Mouse (Mus musculus): ENCODE results near the gene Rad51d. TPM values are rescaled to one million over a fixed set of nuclear protein-coding genes. Genes with fewer than 3 reads are reported as not detected.
A peak's percentile ranks its signal among the peaks of the same experiment; 100 is the strongest.

The Rad51d gene
- polyA plus RNA-seq, 1 experiment, result 12.9 TPM

- DNase-seq (ENCODE audit: extremely low spot score in 1 of 2, low spot score in 1 of 2), result no peak
These were observed 9.3 kb upstream of the Rad51d start for GRCm38 (mm10) chr11:82899720-82900119.

GRCm38 (mm10) chr11:82897478-82897877 is 7.1 kb upstream of the Rad51d start:
- no peak for DNase-seq (ENCODE audit: extremely low spot score in 1 of 2, low spot score in 1 of 2)

- DNase-seq (ENCODE audit: extremely low spot score in 1 of 2, low spot score in 1 of 2), result no peak
These were observed 1.5 kb upstream of the Rad51d start, which contains the start of gene Fndc8 for GRCm38 (mm10) chr11:82891936-82892335. Gene Fndc8, plus strand, starts transcription at chr11:82892124.

GRCm38 (mm10) chr11:82889524-82890341 is 681 bp downstream of the Rad51d start:
- DNase-seq (ENCODE audit: extremely low spot score in 1 of 2, low spot score in 1 of 2), result peak in 1 of 2 experiments; percentile 16

- DNase-seq (ENCODE audit: extremely low spot score in 1 of 2, low spot score in 1 of 2), result no peak
These were observed 1.9 kb downstream of the Rad51d start for GRCm38 (mm10) chr11:82888491-82888946.

GRCm38 (mm10) chr11:82886559-82886958 is 3.9 kb downstream of the Rad51d start:
- DNase-seq (ENCODE audit: extremely low spot score in 1 of 2, low spot score in 1 of 2), result no peak

- no peak for DNase-seq (ENCODE audit: extremely low spot score in 1 of 2, low spot score in 1 of 2)
These were observed 7.2 kb downstream of the Rad51d start for GRCm38 (mm10) chr11:82883180-82883579.

- no peak for DNase-seq (ENCODE audit: extremely low spot score in 1 of 2, low spot score in 1 of 2)
These were observed 12.6 kb downstream of the Rad51d start for GRCm38 (mm10) chr11:82877726-82878344.

- DNase-seq (ENCODE audit: extremely low spot score in 1 of 2, low spot score in 1 of 2), result no peak
These were observed 14.8 kb downstream of the Rad51d start for GRCm38 (mm10) chr11:82875631-82876030.

GRCm38 (mm10) chr11:82874924-82875323 is 15.5 kb downstream of the Rad51d start:
- DNase-seq (ENCODE audit: extremely low spot score in 1 of 2, low spot score in 1 of 2), result no peak

- peak; percentile 62 to 97 for DNase-seq (ENCODE audit: extremely low spot score in 1 of 2, low spot score in 1 of 2)
These were observed 19.4 kb downstream of the Rad51d start, which contains the start of gene Rffl for GRCm38 (mm10) chr11:82871031-82871446. Gene Rffl, minus strand, starts transcription at chr11:82871210.

GRCm38 (mm10) chr11:82870173-82871030 is 20.0 kb downstream of the Rad51d start:
- DNase-seq (ENCODE audit: extremely low spot score in 1 of 2, low spot score in 1 of 2), result peak in 1 of 2 experiments; percentile 40

- DNase-seq (ENCODE audit: extremely low spot score in 1 of 2, low spot score in 1 of 2), result no peak
These were observed 20.8 kb downstream of the Rad51d start for GRCm38 (mm10) chr11:82869506-82870172.

- DNase-seq (ENCODE audit: extremely low spot score in 1 of 2, low spot score in 1 of 2), result no peak
These were observed 22.5 kb downstream of the Rad51d start for GRCm38 (mm10) chr11:82867956-82868355.

- DNase-seq (ENCODE audit: extremely low spot score in 1 of 2, low spot score in 1 of 2), result no peak
These were observed 23.4 kb downstream of the Rad51d start for GRCm38 (mm10) chr11:82866850-82867564.

- no peak for DNase-seq (ENCODE audit: extremely low spot score in 1 of 2, low spot score in 1 of 2)
These were observed 24.5 kb downstream of the Rad51d start for GRCm38 (mm10) chr11:82865957-82866356.

- DNase-seq (ENCODE audit: extremely low spot score in 1 of 2, low spot score in 1 of 2), result no peak
These were observed 26.9 kb downstream of the Rad51d start for GRCm38 (mm10) chr11:82863488-82863931.

GRCm38 (mm10) chr11:82863059-82863458 is 27.4 kb downstream of the Rad51d start:
- DNase-seq (ENCODE audit: extremely low spot score in 1 of 2, low spot score in 1 of 2), result no peak

GRCm38 (mm10) chr11:82862638-82863037 is 27.8 kb downstream of the Rad51d start:
- DNase-seq (ENCODE audit: extremely low spot score in 1 of 2, low spot score in 1 of 2), result no peak
